Mouse (Mus musculus): ENCODE measurements around the gene Dusp16.

GRCm38 (mm10) chr6:134782900-134783299 is 9.5 kb downstream of the Dusp16 start:
- TF ChIP-seq GATA1 (IDR thresholded peaks at IDR 0.05; ENCODE audit: low read length), result no peak
- no peak for TF ChIP-seq TAL1 (IDR thresholded peaks at IDR 0.05; ENCODE audit: low read length)

All from erythroblast, embryonic 14.5 days (primary cell).